Mouse (Mus musculus): ENCODE data around the gene Zfpm1.

Gene Zfpm1

DNA sequence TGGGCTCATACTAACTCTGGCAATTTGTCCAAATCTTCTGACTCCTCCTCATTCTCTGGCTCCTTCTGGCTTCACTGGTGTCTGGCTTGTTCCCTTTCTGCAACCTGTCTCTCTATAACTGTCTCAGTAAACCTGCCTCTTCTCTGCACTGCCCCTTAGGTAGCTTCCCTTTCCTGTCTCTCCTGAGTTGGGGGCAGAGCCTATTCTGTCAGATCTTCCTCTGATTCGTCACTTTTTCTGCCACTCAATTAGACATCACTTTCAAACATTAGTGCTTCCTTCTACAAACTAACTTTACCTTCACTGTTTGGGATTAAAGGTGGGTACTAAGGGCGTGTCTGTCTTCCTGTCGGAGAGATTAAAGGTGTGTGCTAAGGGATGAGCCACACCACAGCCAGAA lies 58.8 kb downstream of the Zfpm1 start:
- in situ Hi-C loops (cut with MboI; ENCODE audit: unreplicated experiment in 2 of 2): no loop called here

DNA sequence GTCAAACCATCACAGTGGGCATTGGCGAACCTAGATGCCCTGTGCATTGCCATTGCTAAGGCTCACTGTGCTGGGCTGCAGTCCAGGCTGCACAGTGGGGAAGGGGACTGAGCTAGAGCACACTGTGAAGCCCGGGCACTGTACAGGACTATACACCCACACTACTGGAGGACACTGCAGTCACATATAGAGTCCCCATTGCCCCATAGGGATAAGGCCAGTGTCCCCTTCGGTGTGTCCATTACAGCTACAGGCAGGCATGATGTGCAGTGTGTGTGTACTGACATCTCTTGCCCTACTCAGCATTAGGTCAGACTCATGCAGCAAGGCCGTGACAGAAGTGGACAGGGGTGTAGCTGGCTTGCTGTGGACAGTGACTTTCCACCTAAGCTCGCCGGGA lies 59.8 kb downstream of the Zfpm1 start:
- in situ Hi-C loops (cut with MboI; ENCODE audit: unreplicated experiment in 2 of 2): no loop called here

DNA sequence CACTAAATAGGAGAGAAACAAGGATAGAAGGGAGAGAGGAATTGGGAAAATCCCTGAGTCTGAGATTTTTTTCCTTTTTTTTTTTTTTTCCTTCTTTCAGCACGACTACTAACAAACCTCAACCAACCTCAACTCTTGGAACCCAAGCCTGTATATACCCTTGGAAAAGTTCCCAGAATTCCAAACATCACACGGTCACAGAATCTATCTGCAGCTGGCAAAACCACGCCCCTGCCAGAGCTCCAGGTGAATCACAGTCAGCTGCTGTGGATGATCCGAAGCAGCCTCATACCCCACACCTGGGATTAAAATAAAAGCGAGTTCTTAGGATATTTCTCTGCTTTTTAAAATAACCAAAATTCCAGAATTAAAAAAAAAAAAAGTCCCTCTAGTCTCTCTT lies 60.4 kb downstream of the Zfpm1 start:
- in situ Hi-C loops (cut with MboI; ENCODE audit: unreplicated experiment in 2 of 2): no loop called here

DNA sequence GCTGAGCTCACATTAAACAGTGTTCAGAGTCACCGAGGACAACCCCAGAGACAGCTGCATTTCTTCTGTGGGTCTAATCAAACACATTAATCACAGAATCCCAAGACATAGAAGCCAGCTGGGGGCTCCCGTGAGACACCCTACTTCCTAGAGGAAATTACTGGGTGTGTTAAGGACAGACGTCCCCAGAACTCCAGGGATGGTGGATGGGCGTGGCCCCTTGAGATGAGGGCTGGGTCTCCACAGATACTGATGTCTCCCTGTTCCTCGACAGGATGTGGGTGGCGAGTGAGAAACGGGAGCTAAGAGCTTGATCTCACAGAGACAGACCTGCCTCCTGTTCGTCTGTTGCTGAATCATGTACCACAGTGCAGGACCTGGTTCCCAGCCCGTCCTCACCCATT lies 60.9 kb downstream of the Zfpm1 start:
- in situ Hi-C loops (cut with MboI; ENCODE audit: unreplicated experiment in 2 of 2): no loop called here

DNA sequence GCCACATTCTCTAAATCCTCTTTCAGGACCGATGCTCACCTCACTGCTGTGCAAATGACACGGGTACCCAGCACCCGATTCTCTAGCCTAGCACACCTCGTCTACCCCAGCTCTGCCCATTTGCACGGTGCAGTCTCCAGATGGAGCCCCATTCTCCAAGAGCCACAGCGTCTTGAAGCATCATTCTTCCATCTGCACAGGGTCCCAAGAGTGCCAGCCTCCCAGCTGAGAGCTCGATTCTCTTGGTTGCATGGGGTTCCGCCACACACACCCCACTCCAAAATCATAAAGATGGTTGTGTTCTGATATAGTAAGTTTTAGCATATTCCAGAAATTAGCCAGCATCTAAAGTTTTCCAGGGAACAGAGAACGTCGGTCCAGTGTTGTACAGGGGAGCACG lies 61.4 kb downstream of the Zfpm1 start:
- in situ Hi-C loops (cut with MboI; ENCODE audit: unreplicated experiment in 2 of 2): no loop called here

DNA sequence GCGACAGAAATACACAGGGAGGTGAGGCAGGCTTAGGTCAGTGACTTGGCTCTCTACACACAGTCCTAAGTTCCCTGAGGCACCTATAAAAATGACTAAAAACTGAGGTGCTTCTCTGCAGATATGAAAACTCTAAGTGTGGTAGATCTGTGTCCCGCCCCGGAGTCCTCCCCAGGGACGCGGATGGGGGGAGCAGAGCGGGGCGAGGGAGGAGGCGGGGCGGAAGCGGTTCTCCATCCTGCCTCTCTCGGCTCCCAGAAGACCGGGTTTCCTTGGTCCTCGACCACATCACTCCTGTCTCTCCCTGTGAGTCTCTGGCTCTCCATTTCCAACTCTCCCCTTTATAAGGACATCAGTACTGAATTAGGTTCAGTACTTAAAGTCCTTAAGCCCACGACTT lies 61.8 kb downstream of the Zfpm1 start:
- in situ Hi-C loops (cut with MboI; ENCODE audit: unreplicated experiment in 2 of 2): no loop called here

DNA sequence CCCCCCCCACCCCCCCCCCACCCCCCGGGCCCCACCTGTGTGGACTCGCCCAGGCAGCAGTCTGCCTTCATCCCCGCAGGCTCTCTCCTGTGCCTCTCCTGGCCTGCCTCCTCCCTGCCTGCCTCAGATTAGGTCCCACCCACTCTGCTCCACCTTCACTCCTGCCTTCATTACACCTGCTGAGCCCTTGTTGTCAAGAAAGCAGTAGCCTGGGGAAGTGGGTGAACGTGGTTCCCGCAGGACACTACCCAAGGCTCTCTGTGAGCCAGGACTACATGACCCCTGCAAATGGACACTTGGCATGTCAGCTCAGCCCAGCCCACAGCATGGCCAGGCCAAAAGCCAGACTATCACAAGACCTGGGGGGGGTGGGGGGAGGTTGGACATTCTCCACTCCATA lies 62.3 kb downstream of the Zfpm1 start:
- in situ Hi-C loops (cut with MboI; ENCODE audit: unreplicated experiment in 2 of 2): no loop called here

DNA sequence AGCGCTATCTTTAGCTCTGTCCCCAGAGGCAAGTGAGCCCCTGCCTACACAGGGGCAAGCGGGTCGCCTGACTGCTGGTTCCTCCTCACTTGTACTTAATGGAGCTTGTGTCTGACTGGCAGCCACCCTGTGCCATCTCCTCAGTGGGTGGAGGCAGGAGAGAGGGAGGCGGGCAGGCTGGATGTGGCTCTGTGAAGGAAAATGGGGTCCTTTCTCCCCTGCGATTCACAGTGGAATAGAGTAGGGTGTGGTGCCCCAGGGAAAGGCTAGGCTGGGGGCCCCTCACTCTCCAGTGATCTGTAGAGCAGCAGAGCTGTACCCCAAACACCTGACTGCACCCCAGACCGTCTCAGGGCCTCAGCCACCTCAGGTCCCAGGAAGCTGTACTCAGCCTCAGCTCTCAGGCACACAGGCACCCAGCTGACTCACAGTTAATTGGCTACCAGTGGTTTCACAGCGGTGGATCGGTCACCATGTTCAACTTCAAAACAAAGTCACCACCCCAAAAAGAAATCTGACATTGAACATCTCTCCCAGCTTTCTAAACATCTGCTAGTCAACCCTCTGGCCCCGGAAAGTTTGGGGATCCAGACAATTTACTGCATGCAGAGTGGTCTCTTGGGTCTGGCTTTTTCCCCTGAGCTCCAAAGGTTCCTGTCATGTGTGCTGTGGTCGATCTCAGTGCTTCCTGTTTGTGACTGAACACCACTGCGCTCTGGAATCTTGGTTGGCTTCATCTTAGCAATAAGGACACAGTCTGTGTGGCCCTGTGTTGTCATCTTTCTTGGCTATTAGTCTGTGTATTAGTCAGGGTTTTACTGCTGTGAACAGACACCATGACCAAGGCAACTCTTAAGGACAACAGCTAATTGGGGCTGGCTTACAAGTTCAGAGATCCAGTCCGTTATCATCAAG lies 63.5 kb downstream of the Zfpm1 start:
- in situ Hi-C loops (cut with MboI; ENCODE audit: unreplicated experiment in 2 of 2): no loop called here

DNA sequence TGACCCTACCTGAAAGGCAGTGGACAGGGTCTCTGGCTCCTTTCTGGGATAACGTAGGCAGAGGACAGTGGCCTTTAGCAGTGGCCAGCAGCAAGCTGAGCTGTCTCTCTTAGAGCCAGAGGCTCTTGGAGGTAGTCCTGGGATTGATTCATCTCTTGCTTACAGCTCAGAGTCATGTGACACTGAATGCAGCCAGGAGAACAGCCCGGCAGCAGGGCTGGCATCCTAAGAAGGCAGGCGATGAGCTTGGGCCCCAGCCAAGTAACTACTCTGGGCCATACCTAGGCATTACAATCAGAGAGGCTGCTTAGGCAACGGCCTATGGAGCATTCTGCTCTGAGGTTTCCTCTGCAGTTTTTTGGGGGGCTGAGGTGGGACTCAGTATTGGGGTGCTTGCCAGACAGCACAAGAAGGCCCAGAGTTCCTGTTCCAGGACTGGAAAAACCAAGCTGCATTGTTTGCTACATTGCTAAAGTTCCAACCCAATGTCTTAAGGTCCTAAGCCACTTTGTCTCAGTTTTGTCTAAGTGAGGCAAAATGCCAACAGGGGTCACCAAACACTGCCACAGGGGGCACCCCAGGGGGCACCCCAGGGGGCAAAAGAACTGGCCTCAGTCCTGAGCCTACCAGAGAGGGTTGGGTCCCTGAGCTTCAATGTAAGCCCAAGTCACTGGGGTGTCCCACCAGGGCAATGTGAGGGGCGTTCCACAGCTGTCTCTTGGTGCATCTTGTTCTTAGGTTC lies 66.0 kb downstream of the Zfpm1 start:
- in situ Hi-C loops (cut with MboI; ENCODE audit: unreplicated experiment in 2 of 2): no loop called here

DNA sequence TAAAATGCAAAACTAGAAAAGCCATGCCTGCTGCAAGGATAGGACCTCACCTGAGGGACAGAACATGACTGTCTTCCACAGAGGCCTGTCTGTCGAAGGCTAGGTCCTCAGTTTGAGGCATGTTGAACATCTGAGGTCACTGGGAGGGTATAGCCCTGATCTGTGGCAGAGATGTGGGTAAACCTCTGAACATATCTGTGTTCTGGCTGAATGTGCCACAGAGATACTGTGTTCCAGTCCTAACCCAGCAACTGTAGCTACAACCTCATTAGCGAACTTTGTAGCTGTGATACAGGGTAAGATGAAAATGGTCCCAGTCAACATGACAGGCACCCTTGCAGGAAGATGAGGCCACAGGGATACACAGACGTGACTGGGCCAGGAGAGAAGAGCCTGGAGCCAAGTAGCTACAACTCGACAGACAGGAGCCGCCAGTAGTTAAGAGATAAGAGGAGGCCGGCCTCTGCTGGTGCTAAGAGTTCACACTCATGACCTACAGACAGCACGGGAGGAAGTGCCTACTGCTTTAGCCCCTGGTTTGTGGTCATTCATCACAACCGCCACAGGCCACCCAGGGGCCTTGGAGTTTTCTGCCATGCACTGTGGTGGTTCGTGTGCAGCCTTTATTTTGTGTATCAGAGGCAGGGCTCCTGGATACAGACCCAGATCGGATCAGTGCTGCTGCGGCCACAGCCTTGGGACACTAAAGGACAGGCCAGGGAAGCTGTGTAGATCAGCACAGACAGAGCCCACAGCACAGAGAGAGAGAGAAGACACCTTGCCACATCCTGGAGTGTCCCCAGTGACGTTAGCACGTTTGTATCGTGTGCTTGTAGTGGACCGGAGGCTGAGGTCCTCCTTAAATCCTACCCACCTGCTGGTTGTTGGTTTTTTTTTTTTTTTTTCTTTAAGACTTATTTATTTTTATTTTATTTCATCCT lies 67.7 kb downstream of the Zfpm1 start:
- in situ Hi-C loops (cut with MboI; ENCODE audit: unreplicated experiment in 2 of 2): no loop called here

DNA sequence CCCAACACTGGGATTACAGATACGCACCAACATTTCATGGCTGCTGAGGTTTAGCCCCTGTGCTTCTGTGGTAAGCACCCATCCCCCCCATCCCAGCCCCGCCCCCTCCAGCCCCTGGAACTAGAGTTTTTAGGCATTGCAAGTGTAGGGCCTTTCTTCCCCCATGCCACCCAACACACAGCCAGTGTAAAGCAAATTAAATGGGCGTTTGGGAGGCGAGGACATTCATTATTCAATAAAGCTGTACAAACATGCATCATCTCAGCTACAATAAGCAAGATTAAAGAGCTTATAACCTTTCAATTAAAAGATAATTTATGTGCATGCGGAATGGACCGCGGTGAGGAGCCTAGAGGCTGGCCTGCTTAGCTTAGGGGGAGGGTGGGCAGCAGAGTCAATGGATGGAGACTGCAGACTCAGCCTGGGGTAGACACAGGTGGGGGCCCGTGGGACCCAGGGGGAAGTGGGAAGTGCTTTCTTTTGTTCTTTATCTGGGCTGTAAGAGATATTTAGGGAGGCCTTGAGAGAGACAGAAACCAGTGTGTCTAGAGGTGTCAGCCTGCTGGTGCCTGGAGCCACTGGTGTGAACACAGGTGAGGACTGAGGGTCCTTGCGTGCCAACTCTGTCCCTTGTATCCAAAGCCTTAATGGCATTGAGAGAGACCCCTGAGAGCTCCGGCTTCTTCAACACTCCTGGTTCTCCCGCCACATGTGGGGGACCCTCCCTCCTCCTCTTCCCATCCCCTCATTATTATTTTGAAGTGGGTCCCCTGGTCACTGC lies 68.6 kb downstream of the Zfpm1 start:
- in situ Hi-C loops (cut with MboI; ENCODE audit: unreplicated experiment in 2 of 2): no loop called here

DNA sequence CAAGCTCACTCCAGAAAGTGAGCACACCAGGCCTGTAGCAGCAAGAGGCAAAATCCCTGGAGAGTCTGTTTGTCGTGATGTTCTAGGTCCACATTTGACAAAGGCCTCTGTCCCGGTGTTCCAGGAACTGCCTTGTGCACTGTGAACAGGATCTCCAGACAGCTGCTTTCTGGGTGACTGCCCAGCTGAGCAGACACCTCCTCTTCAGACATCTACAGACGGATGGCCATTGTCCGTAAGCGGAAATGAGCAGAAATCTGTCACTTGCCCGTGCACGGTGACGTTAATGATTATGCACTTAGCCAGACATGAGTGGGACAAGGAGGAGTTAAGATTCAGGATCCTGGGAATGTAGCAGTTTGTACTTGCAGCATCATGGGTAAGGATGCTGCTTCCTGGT lies 72.2 kb downstream of the Zfpm1 start:
- in situ Hi-C loops (cut with MboI; ENCODE audit: unreplicated experiment in 2 of 2): no loop called here

DNA sequence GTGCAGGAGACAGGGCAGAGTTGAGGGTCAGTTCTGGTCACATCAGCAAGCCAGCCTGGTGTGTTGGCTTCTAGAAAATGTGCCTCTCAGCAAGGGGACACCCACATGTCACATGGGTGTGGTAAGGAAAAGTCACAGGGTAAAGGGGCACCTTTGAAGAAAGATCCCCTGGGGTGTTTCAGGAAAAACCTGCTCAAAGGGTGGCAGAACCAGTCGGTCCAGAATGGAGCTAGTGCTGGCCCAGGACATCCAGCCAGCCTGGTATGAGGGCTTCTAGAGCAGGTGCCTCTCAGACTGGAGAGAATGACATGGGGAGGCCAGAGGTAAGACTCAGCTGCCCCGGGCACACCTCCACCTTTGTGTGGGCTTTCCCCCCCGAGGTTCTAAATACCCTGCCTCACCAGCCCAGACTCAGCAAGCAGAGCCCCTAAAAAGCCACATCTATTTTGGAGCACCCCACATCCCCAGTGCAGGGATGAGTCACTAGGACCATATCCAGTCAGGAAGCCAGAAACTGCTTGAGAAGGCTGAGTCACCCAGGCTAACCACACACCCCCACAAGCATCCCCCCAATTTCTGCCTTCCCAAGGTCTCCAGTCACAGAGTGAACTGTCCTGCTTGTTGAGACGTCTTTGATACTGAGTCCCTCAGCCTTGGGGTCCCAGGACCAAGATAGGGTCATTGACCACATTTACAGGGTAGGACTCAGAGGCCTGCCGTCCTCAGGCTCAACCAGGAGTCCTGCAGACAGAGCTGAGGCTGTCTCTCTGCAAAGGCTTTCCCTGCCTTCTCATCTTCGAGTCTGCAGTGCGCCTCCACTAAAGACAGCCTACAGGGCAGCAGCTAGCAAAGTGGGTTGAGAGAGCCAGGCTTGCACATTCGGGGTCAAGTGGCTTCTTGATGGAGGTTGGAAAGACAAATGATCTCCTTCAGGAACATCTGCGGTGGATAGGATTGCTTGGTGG lies 74.0 kb downstream of the Zfpm1 start:
- in situ Hi-C loops (cut with MboI; ENCODE audit: unreplicated experiment in 2 of 2): no loop called here

DNA sequence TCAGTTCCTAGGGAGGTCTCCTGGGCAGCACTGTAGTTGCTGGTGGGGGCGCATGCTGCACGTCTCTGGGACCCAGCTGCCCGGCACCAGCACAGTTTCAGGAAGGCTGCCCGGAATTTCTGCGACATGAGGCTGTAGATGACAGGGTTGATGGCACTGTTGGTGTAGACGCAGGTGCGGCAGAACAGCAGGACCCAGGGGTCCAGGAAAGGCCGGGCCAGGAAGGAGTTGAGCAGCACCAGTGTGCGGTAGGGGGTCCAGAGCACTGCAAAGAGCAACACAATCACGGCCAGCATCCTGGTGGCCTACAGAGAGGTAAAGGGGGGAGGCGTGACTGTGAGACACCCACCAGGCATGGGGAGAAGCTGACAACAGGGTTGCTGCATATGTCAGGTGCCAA lies 75.3 kb downstream of the Zfpm1 start:
- in situ Hi-C loops (cut with MboI; ENCODE audit: unreplicated experiment in 2 of 2): no loop called here

DNA sequence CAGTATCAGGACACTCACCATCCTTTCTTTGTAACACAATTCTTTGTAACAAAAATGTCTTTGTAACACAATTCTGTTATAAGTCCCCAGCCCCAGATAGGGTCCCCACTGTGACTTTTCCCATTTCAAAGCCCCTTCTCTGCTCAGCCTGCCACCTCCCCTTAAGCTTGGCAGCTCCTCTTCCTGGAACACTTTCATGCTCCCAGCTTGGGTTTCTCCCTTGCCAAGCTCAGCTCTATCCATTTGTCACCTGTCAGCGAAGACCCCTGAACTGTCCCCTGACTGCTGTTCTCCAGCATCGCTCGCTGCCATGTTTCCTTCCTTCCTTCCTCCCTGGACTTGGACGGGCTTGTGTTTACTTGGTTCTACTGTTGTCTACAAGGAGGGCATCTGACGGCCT lies 75.7 kb downstream of the Zfpm1 start:
- in situ Hi-C loops (cut with MboI; ENCODE audit: unreplicated experiment in 2 of 2): no loop called here

DNA sequence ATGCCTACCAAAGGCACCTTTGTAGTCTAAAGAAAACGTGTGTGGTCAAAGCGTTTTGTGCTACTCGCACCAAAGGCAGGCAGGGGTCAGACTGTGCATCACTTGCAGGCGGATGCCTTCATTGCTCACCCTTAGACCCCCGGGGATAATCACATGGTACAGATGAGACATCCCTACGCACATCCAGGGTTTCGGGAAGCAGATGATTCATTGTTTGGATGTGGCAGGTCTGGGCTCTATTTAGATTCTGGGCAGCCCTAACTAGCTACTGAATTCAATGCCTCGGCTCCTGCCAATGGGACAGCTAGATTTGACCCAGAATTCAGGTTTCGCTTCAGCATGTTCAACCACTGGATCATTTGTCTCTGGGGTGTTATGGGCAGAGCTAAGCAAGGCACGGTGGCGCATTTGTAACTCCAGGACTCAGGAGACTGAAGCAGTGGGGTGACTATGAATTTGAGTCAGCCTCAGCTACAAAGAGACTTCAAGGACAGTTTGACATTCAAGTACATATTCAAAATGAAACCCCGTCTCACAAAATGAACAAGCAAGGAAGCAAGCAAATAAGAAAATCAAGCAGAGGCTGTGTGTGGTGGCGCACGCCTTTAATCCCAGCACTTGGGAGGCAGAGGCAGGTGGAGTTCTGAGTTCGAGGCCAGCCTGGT lies 77.3 kb downstream of the Zfpm1 start:
- in situ Hi-C loops (cut with MboI; ENCODE audit: unreplicated experiment in 2 of 2): no loop called here

DNA sequence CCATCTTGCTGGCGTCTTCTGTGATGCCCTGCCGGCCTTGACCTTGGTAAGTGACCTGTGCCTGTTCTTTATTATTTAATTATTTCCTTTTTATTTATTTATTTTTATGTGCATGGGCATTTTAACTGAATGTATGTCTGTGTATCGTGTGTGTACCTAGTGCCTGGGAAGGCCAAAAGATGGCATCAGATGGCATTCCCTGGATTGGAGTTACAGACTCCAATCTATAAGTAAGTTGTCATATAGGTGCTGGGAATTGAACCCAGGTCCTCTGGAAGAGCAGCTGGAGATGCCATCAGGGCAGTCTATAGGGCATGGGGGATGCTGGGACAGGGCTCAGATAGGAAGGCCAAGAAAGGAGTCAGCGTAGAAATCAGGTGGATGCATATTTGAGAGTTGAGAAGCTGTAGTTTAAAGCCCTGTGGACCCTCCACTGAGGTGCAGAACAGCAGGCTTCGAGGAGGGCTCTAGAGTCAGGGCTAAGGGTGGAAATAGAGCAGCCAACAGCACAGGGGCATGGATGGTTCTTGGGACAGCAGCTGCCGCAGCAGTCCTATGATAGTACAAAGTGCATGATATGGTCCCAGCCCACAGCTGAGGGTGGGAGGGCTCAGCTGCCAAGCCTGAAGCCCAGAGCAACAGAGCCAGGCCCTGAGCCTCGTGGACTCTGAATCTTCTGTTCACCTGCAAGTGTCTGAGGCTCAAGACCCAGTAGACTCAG lies 78.9 kb downstream of the Zfpm1 start, which contains the start of gene Trhr2:
TSS of gene Trhr2 (minus strand) at position 51 of the 721 bp plus-strand sequence.
- in situ Hi-C loops (cut with MboI; ENCODE audit: unreplicated experiment in 2 of 2): no loop called here

DNA sequence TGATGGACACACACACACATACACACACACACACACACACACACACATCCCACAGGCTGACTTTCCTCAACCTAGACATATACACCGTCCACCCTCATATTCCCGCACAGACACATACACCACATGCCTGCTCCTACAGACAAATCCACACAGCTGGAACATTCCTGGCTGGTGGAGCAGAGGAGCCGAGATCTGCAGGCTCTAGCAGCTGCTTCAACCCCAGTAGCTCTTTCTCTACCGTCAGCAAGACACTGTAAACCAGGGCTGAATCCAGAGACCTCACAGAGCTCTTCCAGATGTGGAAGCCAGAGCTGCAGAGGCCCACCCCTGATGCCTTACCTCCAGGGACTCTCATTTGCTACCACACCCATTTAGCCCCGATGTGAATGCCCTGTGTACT lies 80.3 kb downstream of the Zfpm1 start:
- in situ Hi-C loops (cut with MboI; ENCODE audit: unreplicated experiment in 2 of 2): no loop called here

Measured in v-Abl transformed pro-B cells (cell line).